Mouse (Mus musculus) MEL (cell line): ENCODE results near the gene Rsph6a. TPM values are rescaled to one million over a fixed set of nuclear protein-coding genes. Genes with fewer than 3 reads are reported as not detected.

ENCODE experiments used
- DNase-seq: peaks from one replicate; pipeline ENCODE4 v3.0.0; 2011; ENCODE audit warnings: low read depth, low spot score
- H3K27ac ChIP-seq: 2 replicates; pipeline ENCODE4 v1.5.1; 2012; ENCODE audit warnings: low read depth, mild to moderate bottlenecking, control low read depth, low read length, moderate library complexity; ENCODE audit not compliant: control insufficient read depth
- H3K27me3 ChIP-seq, 2 experiments: fragments of 150-350 bp in 1 of 2; sonication (generic) in 1 of 2; 2 replicates each; pipeline ENCODE4 v1.6.1; 2012; ENCODE audit warnings: low read length in 2 of 2, mild to moderate bottlenecking in 2 of 2, improper control_type of control experiment in 1 of 2, moderate library complexity in 1 of 2; ENCODE audit not compliant: insufficient read depth in 2 of 2, control insufficient read depth in 1 of 2
- H3K36me3 ChIP-seq, 2 experiments: 2 replicates each; pipeline ENCODE4 v1.6.1; 2012 to 2014; ENCODE audit warnings: low read length in 2 of 2, improper control_type of control experiment in 1 of 2, inconsistent platforms in 1 of 2, mild to moderate bottlenecking in 1 of 2; ENCODE audit not compliant: insufficient read depth in 2 of 2, control insufficient read depth in 1 of 2
- H3K4me1 ChIP-seq, 2 experiments: fragments of 150-350 bp in 1 of 2; sonication (generic) in 1 of 2; 2 replicates each; pipeline ENCODE4 v1.6.1; 2012; ENCODE audit warnings: low read length in 2 of 2, improper control_type of control experiment in 1 of 2, mild to moderate bottlenecking in 1 of 2; ENCODE audit not compliant: insufficient read depth in 2 of 2, control insufficient read depth in 1 of 2
- H3K4me3 ChIP-seq, 2 experiments: fragments of 150-350 bp in 1 of 2; sonication (generic) in 1 of 2; 2 replicates each; pipeline ENCODE4 v1.5.1; 2012; ENCODE audit warnings: low read depth in 2 of 2, low read length in 2 of 2, mild to moderate bottlenecking in 2 of 2, moderate library complexity in 2 of 2, control low read depth in 1 of 2, improper control_type of control experiment in 1 of 2; ENCODE audit not compliant: control insufficient read depth in 1 of 2, insufficient read depth in 1 of 2
- H3K79me2 ChIP-seq: 2 replicates; pipeline ENCODE4 v1.6.1; 2012; ENCODE audit warnings: mild to moderate bottlenecking, low read length, moderate library complexity; ENCODE audit not compliant: control insufficient read depth, poor library complexity, insufficient read depth
- H3K9ac ChIP-seq: 2 replicates; pipeline ENCODE4 v1.6.1; 2012; ENCODE audit warnings: low read depth, mild to moderate bottlenecking, control low read depth, low read length, moderate library complexity; ENCODE audit not compliant: control insufficient read depth, poor library complexity, severe bottlenecking
- H3K9me3 ChIP-seq: fragments of 150-350 bp; sonication (generic); replicated peaks from 2 replicates; pipeline ENCODE4 v1.6.1; 2012; ENCODE audit warnings: mild to moderate bottlenecking, low read length, improper control_type of control experiment, moderate library complexity; ENCODE audit not compliant: insufficient read depth
- BHLHE40 ChIP-seq: IDR thresholded peaks from 2 replicates; pipeline ENCODE4 v1.6.1; 2012; ENCODE audit warnings: low read depth, mild to moderate bottlenecking, inconsistent platforms, low read length, improper control_type of control experiment, borderline replicate concordance
- CHD1 ChIP-seq: IDR thresholded peaks from 2 replicates; pipeline ENCODE4 v1.6.1; 2012; ENCODE audit warnings: low read depth, mild to moderate bottlenecking, inconsistent platforms, low read length, improper control_type of control experiment
- EP300 ChIP-seq, 2 experiments: IDR thresholded peaks; 2 replicates each; pipeline ENCODE4 v1.6.1; 2011; ENCODE audit warnings: improper control_type of control experiment in 2 of 2, low read length in 2 of 2, low read depth in 1 of 2, mild to moderate bottlenecking in 1 of 2
- MAX ChIP-seq: IDR thresholded peaks from 2 replicates; pipeline ENCODE4 v1.6.1; 2011; ENCODE audit warnings: low read length, improper control_type of control experiment
- MXI1 ChIP-seq: IDR thresholded peaks from 2 replicates; pipeline ENCODE4 v1.6.1; 2011; ENCODE audit warnings: mild to moderate bottlenecking, low read depth, low read length, improper control_type of control experiment
- NELFE ChIP-seq: IDR thresholded peaks from 2 replicates; pipeline ENCODE4 v1.6.1; 2011; ENCODE audit warnings: low read depth, low read length, improper control_type of control experiment
- NRF1 ChIP-seq: IDR thresholded peaks from 2 replicates; pipeline ENCODE4 v1.6.1; 2014; ENCODE audit warnings: low read depth, mild to moderate bottlenecking, inconsistent platforms, low read length, improper control_type of control experiment, moderate library complexity; ENCODE audit not compliant: poor library complexity, insufficient read depth, severe bottlenecking
- POLR2A ChIP-seq, 2 experiments: IDR thresholded peaks; 2 replicates each; pipeline ENCODE4 v1.6.1; 2011 to 2012; ENCODE audit warnings: low read length in 2 of 2, mild to moderate bottlenecking in 2 of 2, control low read depth in 1 of 2, improper control_type of control experiment in 1 of 2, low read depth in 1 of 2, moderate library complexity in 1 of 2; ENCODE audit not compliant: control insufficient read depth in 1 of 2, insufficient read depth in 1 of 2, poor library complexity in 1 of 2
- POLR2AphosphoS5 ChIP-seq: IDR thresholded peaks from 2 replicates; pipeline ENCODE4 v1.6.1; 2012; ENCODE audit warnings: low read depth, borderline replicate concordance, mild to moderate bottlenecking, inconsistent platforms, low read length, moderate library complexity, mixed read lengths
- RAD21 ChIP-seq: IDR thresholded peaks from 2 replicates; pipeline ENCODE4 v1.6.1; 2011; ENCODE audit warnings: mild to moderate bottlenecking, low read depth, low read length, improper control_type of control experiment
- TCF12 ChIP-seq: IDR thresholded peaks from 2 replicates; pipeline ENCODE4 v1.6.1; 2014; ENCODE audit warnings: low read depth, mild to moderate bottlenecking, inconsistent platforms, low read length, improper control_type of control experiment, moderate library complexity
- ZC3H11A ChIP-seq: IDR thresholded peaks from 2 replicates; pipeline ENCODE4 v1.6.1; 2012; ENCODE audit warnings: low read depth, mild to moderate bottlenecking, inconsistent platforms, low read length, improper control_type of control experiment
- polyA plus RNA-seq, 2 experiments: library from polyadenylated mRNA; stranded (reverse) in 1 of 2; unstranded in 1 of 2; fragments of >175 nt in 1 of 2; fragments of >200 nt in 1 of 2; gene quantifications; 2 replicates each; pipeline versions ENCODE4 v1.2.1 to v1.2.4; 2012; ENCODE audit warnings: low replicate concordance in 2 of 2, low read depth in 1 of 2; ENCODE audit not compliant: insufficient read length in 2 of 2, insufficient read depth in 1 of 2, missing spikeins in 1 of 2
- total RNA-seq: library from RNA; depleted of rRNA; stranded (reverse); fragments of 300-350 nt; gene quantifications from 2 replicates; pipeline ENCODE4 v1.2.3, GENCODE M21; 2012

The Rsph6a gene
- total and polyA plus RNA-seq, 3 experiments, result 0.04 to 0.23 TPM; not detected in 1

GRCm38 (mm10) chr7:19094471-19094825 lies 40.0 kb downstream of the Rsph6a start, which contains the start of gene Six5:
Gene Six5 (plus strand): TSS chr7:19094594.
- peak within 1 kb of the TSS; percentile 58 to 72 for H3K4me3 ChIP-seq
- peak; percentile 69 for DNase-seq
- H3K36me3 ChIP-seq, result no peaks in the 10 kb centered on the region
- H3K27ac ChIP-seq, result peak within 1 kb of the TSS; percentile 86
- H3K9me3 ChIP-seq, result no peaks in the 10 kb centered on the region
- peaks cover 0 to 9% of the 10 kb centered on the region in 2 experiments; a peak in 3 of 4 replicates for H3K4me1 ChIP-seq
- peaks cover 8% of the 10 kb centered on the region; the same call in 1 of the 2 replicates for H3K79me2 ChIP-seq
- H3K27me3 ChIP-seq, result no peaks in the 10 kb centered on the region
- TF ChIP-seq TCF12, result peak; percentile 5; the same call in 1 of the 2 replicates
- 0 out of 2 replicates have a peak, but pooled peaks have one; percentile 72 for TF ChIP-seq CHD1
- no peak for TF ChIP-seq ZC3H11A
- no peak for TF ChIP-seq POLR2A (IDR thresholded peaks at IDR 0.05; ENCODE audit: control insufficient read depth in 1 of 2, insufficient read depth in 1 of 2, low read depth in 1 of 2, low read length in 2 of 2, poor library complexity in 1 of 2)
- peak; percentile 6; the same call in 1 of the 2 replicates for TF ChIP-seq MAX
- no peak for TF ChIP-seq BHLHE40
- peak within 1 kb of the TSS; percentile 94 for H3K9ac ChIP-seq

GRCm38 (mm10) chr7:19094826-19095750 lies 40.6 kb downstream of the Rsph6a start:
- DNase-seq, result peak; percentile 69
- peak overlapping the region; percentile 94 for H3K9ac ChIP-seq
- H3K4me1 ChIP-seq, result peaks cover 0 to 9% of the 10 kb centered on the region in 2 experiments; a peak in 3 of 4 replicates
- TF ChIP-seq EP300 (IDR thresholded peaks at IDR 0.05; ENCODE audit: low read depth in 1 of 2, low read length in 2 of 2) (no peak), TCF12 (0 out of 2 replicates have a peak, but pooled peaks have one; percentile 2), NRF1 (peak; percentile 59; the same call in 1 of the 2 replicates), MXI1 (peak; percentile 47), RAD21 (no peak), POLR2A (IDR thresholded peaks at IDR 0.05; ENCODE audit: control insufficient read depth in 1 of 2, insufficient read depth in 1 of 2, low read depth in 1 of 2, low read length in 2 of 2, poor library complexity in 1 of 2) (peak in 1 of 2 experiments; percentile 51; a peak in 1 of 4 replicates), NELFE (peak; percentile 40; the same call in 1 of the 2 replicates), POLR2AphosphoS5 (no peak)
- peak overlapping the region; percentile 56 to 72 for H3K4me3 ChIP-seq
- peaks cover 8% of the 10 kb centered on the region; the same call in 1 of the 2 replicates for H3K79me2 ChIP-seq
- H3K9me3 ChIP-seq, result no peaks in the 10 kb centered on the region
- H3K27ac ChIP-seq, result peak overlapping the region; percentile 57
- no peaks in the 10 kb centered on the region for H3K27me3 ChIP-seq
- H3K36me3 ChIP-seq, result no peaks in the 10 kb centered on the region
